Mouse (Mus musculus) hindbrain, embryonic 11.5 days (tissue): Measurements from ENCODE around the gene Zmym6. TPM values are rescaled to one million over a fixed set of nuclear protein-coding genes. Genes with fewer than 3 reads are reported as not detected.
A peak's percentile ranks its signal among the peaks of the same experiment; 100 is the strongest.

Experiments used
- ATAC-seq: fragments of 200-750 bp; cut with Nextera tagmentation; 2 replicates; pipeline ENCODE4 v1.8.0; 2017; ENCODE audit warnings: mild to moderate bottlenecking, moderate TSS enrichment, moderate library complexity; ENCODE audit not compliant: low FRiP score
- DNase-seq: peaks from one replicate; pipeline ENCODE4 v3.0.0-alpha.2; 2015; ENCODE audit warnings: low spot score
- H3K27ac ChIP-seq: fragments of 300-500 bp; sonication (generic); 2 replicates; pipeline ENCODE4 v1.5.1; 2014; ENCODE audit warnings: mild to moderate bottlenecking, low read depth, low read length
- H3K27me3 ChIP-seq: fragments of 300-500 bp; sonication (generic); 2 replicates; pipeline ENCODE4 v1.6.1; 2014; ENCODE audit warnings: mild to moderate bottlenecking, low read length, moderate library complexity, mixed read lengths; ENCODE audit not compliant: control insufficient read depth, insufficient read depth
- H3K36me3 ChIP-seq: fragments of 300-500 bp; sonication (generic); 2 replicates; pipeline ENCODE4 v1.6.1; 2014; ENCODE audit warnings: mild to moderate bottlenecking, low read length, moderate library complexity, mixed read lengths; ENCODE audit not compliant: control insufficient read depth, insufficient read depth
- H3K4me1 ChIP-seq: fragments of 300-500 bp; sonication (generic); replicated peaks from 2 replicates; pipeline ENCODE4 v1.6.1; 2014; ENCODE audit warnings: low read length, mixed read lengths; ENCODE audit not compliant: control insufficient read depth, insufficient read depth
- H3K4me2 ChIP-seq: fragments of 300-500 bp; sonication (generic); replicated peaks from 2 replicates; pipeline ENCODE4 v1.6.1; 2014; ENCODE audit warnings: mild to moderate bottlenecking, low read depth, low read length
- H3K4me3 ChIP-seq: fragments of 300-500 bp; sonication (generic); 2 replicates; pipeline ENCODE4 v1.5.1; 2014; ENCODE audit warnings: low read depth, low read length
- H3K9ac ChIP-seq: fragments of 300-500 bp; sonication (generic); 2 replicates; pipeline ENCODE4 v1.6.1; 2014; ENCODE audit warnings: low read depth, low read length
- H3K9me3 ChIP-seq: fragments of 300-500 bp; sonication (generic); 2 replicates; pipeline ENCODE4 v1.6.1; 2016; ENCODE audit warnings: low read length; ENCODE audit not compliant: control insufficient read depth
- WGBS: fragments of 180-500 bp; shearing (Covaris S2); extraction: QIAGEN DNeasy Blood & Tissue Kit; methylation state at CpG from one replicate; pipeline ENCODE4 v1.1.7; 2014; 5-methylcytosine and 5-hydroxymethylcytosine counted together
- polyA plus RNA-seq: library from polyadenylated mRNA; unstranded; fragments of >200 nt; fragmentation: Nextera tagmentation; extraction: Ambion mirVana; gene quantifications from 2 replicates; pipeline ENCODE4 v1.2.1, GENCODE M21; 2014

The Zmym6 gene
- polyA plus RNA-seq, 1 experiment from 2014 or later = 27.5 TPM

- H3K9me3 ChIP-seq = no peaks in the 10 kb centered on the region
- peak overlapping the region; percentile 77 for H3K27ac ChIP-seq
- peak overlapping the region; percentile 72 for H3K9ac ChIP-seq
- ATAC-seq (peak; percentile 70), DNase-seq (no peak)
- H3K4me3 ChIP-seq = peak overlapping the region; percentile 47
- no peaks in the 10 kb centered on the region for H3K36me3 ChIP-seq
- 3% methylated on average over 30 of the region's 51 CpGs for WGBS
- peaks cover 6% of the 10 kb centered on the region; the same call in 1 of the 2 replicates for H3K4me1 ChIP-seq
- H3K4me2 ChIP-seq = peak overlapping the region; percentile 65
- H3K27me3 ChIP-seq = no peaks in the 10 kb centered on the region; the same call in 1 of the 2 replicates
Observed at GRCm38 (mm10) chr4:127169346-127170221, 92.4 kb downstream of the Zmym6 start.

DNA sequence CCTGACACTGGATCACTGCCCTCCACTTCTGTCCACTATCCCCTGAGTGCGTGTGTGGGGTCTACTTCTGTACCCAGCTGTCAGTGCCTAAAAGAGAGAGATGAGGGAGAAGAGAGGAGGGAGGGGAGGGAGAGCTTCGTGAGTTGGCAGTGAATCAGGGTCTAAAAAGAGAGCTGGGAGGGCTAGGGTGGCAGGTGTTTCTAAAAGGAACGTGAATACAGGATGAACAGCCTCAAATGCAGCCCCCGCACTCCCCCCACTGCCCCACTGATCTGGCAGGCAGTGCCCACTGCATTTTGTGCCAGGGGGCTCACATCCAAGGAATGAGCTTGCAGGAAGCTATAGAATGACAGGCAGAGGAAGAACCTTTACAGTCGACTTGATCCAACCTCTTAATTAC is 93.7 kb downstream of the Zmym6 start:
- Histone ChIP-seq H3K9me3 (no peaks in the 10 kb centered on the region), H3K27me3 (peaks cover 2% of the 10 kb centered on the region; the same call in 1 of the 2 replicates), H3K9ac (no peak overlapping the region), H3K4me1 (peaks cover 6% of the 10 kb centered on the region; the same call in 1 of the 2 replicates), H3K4me2 (no peak overlapping the region), H3K27ac (no peak overlapping the region), H3K4me3 (no peak overlapping the region), H3K36me3 (no peaks in the 10 kb centered on the region)
- 39% methylated on average over 5 of the region's 5 CpGs for WGBS
- no peak for DNase-seq
- ATAC-seq = no peak

DNA sequence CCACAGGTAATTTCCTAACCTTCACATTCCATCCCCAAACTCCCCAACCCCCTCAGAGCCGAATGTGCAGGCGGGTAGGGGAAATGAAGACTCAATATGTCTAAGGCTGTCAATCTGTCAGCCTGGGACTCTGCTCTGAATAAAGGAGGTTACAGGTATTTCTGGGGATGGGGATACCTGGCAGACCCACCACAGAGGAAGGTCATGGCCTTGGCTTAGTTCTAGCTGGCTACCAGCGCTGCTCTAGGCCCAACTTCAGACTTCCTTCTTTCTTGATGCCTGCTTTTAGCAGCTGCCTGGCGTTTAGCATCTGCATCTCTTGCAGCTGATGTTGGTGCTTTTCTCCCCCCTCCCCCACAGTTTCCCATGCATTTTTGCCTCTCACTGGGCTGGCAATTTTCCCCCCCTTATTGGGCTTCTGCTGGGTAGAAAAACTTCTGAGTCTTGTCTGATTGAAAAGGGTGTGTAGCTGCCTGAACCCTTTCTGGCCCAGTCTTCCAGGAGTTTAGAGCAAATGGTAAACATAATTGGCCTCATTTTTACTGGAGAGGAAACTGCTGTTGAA is 94.2 kb downstream of the Zmym6 start:
- H3K9me3 ChIP-seq = no peaks in the 10 kb centered on the region
- peaks cover 2% of the 10 kb centered on the region; the same call in 1 of the 2 replicates for H3K27me3 ChIP-seq
- no peak overlapping the region for H3K27ac ChIP-seq
- H3K4me1 ChIP-seq = peaks cover 6% of the 10 kb centered on the region; the same call in 1 of the 2 replicates
- H3K4me2 ChIP-seq = no peak overlapping the region
- no peaks in the 10 kb centered on the region for H3K36me3 ChIP-seq
- no peak overlapping the region for H3K4me3 ChIP-seq
- DNase-seq (no peak), ATAC-seq (no peak)
- 47% methylated on average over 4 of the region's 4 CpGs for WGBS
- H3K9ac ChIP-seq = no peak overlapping the region

DNA sequence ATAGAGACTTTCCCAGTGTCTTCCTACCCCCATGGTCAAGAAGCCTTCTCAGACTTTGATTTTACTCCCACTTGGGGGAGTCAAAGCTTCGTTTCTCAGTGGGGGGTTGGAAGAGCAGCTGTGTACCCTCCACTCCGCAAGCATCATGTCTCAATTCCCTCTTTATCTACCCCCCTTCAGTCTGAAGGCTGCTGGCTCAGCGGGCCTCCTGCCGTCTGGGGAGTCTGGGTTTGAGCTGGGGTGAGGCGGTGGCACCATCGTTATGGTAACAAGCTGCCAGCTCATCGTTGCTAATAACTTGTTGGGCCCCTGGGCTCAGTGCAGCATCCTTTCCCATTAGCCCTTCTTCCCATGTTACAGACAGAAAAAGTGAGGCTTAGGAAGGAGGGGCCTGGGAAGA is 94.9 kb downstream of the Zmym6 start:
- no peak overlapping the region for H3K27ac ChIP-seq
- no peak for ATAC-seq
- peaks cover 2% of the 10 kb centered on the region; the same call in 1 of the 2 replicates for H3K27me3 ChIP-seq
- no peaks in the 10 kb centered on the region for H3K9me3 ChIP-seq
- no peak overlapping the region for H3K9ac ChIP-seq
- no peak overlapping the region for H3K4me3 ChIP-seq
- H3K4me2 ChIP-seq = no peak overlapping the region
- DNase-seq = no peak
- no peaks in the 10 kb centered on the region for H3K36me3 ChIP-seq
- 14% methylated on average over 7 of the region's 7 CpGs for WGBS
- peaks cover 6% of the 10 kb centered on the region; the same call in 1 of the 2 replicates for H3K4me1 ChIP-seq

GRCm38 (mm10) chr4:127172614-127173013 is 95.4 kb downstream of the Zmym6 start:
- no peak for ATAC-seq

DNA sequence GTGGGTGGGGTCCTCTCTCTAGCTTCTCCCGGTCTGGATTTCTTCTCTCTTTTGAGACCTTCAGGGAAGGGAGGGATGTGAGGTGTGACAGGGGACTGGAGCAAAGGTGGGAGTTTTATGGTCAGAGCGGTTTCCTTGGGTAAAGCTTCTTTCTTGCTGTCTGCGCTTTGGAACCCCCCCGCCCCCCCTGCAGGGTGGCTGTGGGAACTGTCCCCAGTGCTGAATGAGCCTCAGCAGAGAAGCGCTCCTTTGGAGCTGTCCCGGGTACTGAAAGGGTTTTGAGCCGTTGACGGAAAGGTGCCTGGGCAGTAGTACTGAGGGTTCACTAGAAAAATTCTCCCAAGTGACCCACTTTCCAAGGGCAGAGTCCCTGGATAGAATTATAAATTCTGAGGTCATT is 96.3 kb downstream of the Zmym6 start:
- H3K4me3 ChIP-seq = no peak overlapping the region
- ATAC-seq (no peak), DNase-seq (peak; percentile 79)
- H3K4me2 ChIP-seq = no peak overlapping the region
- WGBS = 4% methylated on average over 8 of the region's 8 CpGs
- no peak overlapping the region for H3K9ac ChIP-seq
- H3K4me1 ChIP-seq = peaks cover 6% of the 10 kb centered on the region; the same call in 1 of the 2 replicates
- peaks cover 2% of the 10 kb centered on the region; the same call in 1 of the 2 replicates for H3K27me3 ChIP-seq
- H3K9me3 ChIP-seq = no peaks in the 10 kb centered on the region
- no peaks in the 10 kb centered on the region for H3K36me3 ChIP-seq
- H3K27ac ChIP-seq = no peak overlapping the region

More at GRCm38 (mm10) chr4:127172614-127173013, 95.4 kb downstream of the Zmym6 start:
- H3K9me3 ChIP-seq = no peaks in the 10 kb centered on the region
- H3K4me3 ChIP-seq = no peak overlapping the region
- H3K27ac ChIP-seq = no peak overlapping the region
- H3K36me3 ChIP-seq = no peaks in the 10 kb centered on the region
- no peak overlapping the region for H3K4me2 ChIP-seq
- no peak for DNase-seq
- 66% methylated on average over 4 of the region's 4 CpGs for WGBS
- H3K9ac ChIP-seq = no peak overlapping the region
- H3K27me3 ChIP-seq = peaks cover 2% of the 10 kb centered on the region; the same call in 1 of the 2 replicates
- peaks cover 6% of the 10 kb centered on the region; the same call in 1 of the 2 replicates for H3K4me1 ChIP-seq

Other genes starting within 250 kb of the Zmym6 start
- gene Zmym4, start 109.2 kb upstream of the Zmym6 start, polyA plus RNA-seq = 25.2 and 38.8 TPM in 2 replicates
- gene Sfpq, start 56.1 kb upstream of the Zmym6 start, polyA plus RNA-seq = 170 and 176 TPM in 2 replicates
- gene Zmym1, start 16.2 kb upstream of the Zmym6 start, polyA plus RNA-seq = 25.2 and 37.1 TPM in 2 replicates
- 14.0 and 14.2 TPM in 2 replicates for gene Tmem35b, start 46.3 kb downstream of the Zmym6 start, polyA plus RNA-seq
- 6.7 and 7.1 TPM in 2 replicates for gene Dlgap3, start 91.8 kb downstream of the Zmym6 start, polyA plus RNA-seq
- gene Smim12, start 166.4 kb downstream of the Zmym6 start, polyA plus RNA-seq = 59.3 and 59.7 TPM in 2 replicates
- 13.5 and 14.0 TPM in 2 replicates for gene Gja4, start 236.7 kb downstream of the Zmym6 start, polyA plus RNA-seq